Mouse (Mus musculus): ENCODE data around the gene Rhox3f. TPM values are rescaled to one million over a fixed set of nuclear protein-coding genes. Genes with fewer than 3 reads are reported as not detected.
"Not testable (repeated sequence)": the region's sequence is repeated elsewhere in the genome, so short reads cannot be mapped to it uniquely, and the experiment has no call there.

Gene Rhox3f
- not detected for total RNA-seq (2018; cell fraction: chromatin; rRNA removed)
- total RNA-seq (2018; cell fraction: cytosol; rRNA removed), result not detected
- total RNA-seq (2018; cell fraction: nucleus; rRNA removed), result not detected
- polyA plus RNA-seq (2018), result not detected in 3 replicates

- H3K36me3 ChIP-seq (ENCODE audit: inconsistent target); H3K4me3 ChIP-seq (ENCODE audit: inconsistent target); H3K79me2 ChIP-seq (ENCODE audit: inconsistent target); H3K27ac ChIP-seq: not testable (repeated sequence)
Observed at GRCm38 (mm10) chrX:37580692-37581091, at the start of gene Rhox3f. Rhox3f (plus strand) TSS chrX:37580992.

GRCm38 (mm10) chrX:37541719-37542118 is 39.1 kb upstream of the Rhox3f start, which contains the start of gene Rhox3e:
Rhox3e (plus strand) TSS chrX:37542019.
- H3K36me3 ChIP-seq (ENCODE audit: inconsistent target); H3K79me2 ChIP-seq (ENCODE audit: inconsistent target); H3K4me3 ChIP-seq (ENCODE audit: inconsistent target); H3K27ac ChIP-seq: not testable (repeated sequence)
- WGBS (ENCODE audit: missing documents), result no CpG with 5 or more reads among the region's 4 CpGs

GRCm38 (mm10) chrX:37557112-37557511 is 23.7 kb upstream of the Rhox3f start, which contains the start of gene Rhox4e:
Rhox4e (plus strand) TSS chrX:37557412.
- H3K27ac ChIP-seq; H3K79me2 ChIP-seq (ENCODE audit: inconsistent target); H3K36me3 ChIP-seq (ENCODE audit: inconsistent target); H3K4me3 ChIP-seq (ENCODE audit: inconsistent target): not testable (repeated sequence)
- WGBS (ENCODE audit: missing documents), result no CpG with 5 or more reads among the region's 18 CpGs

GRCm38 (mm10) chrX:37571105-37571504 is 9.7 kb upstream of the Rhox3f start, which contains the start of gene Rhox2f:
Rhox2f (plus strand) TSS chrX:37571405.
- H3K79me2 ChIP-seq (ENCODE audit: inconsistent target); H3K4me3 ChIP-seq (ENCODE audit: inconsistent target); H3K36me3 ChIP-seq (ENCODE audit: inconsistent target); H3K27ac ChIP-seq: not testable (repeated sequence)
- 100% methylated on average over 1 of the region's 8 CpGs for whole genome bisulfite sequencing (ENCODE audit: missing documents)

- not testable (repeated sequence) for H3K79me2 ChIP-seq (ENCODE audit: inconsistent target); H3K27ac ChIP-seq; H3K36me3 ChIP-seq (ENCODE audit: inconsistent target); H3K4me3 ChIP-seq (ENCODE audit: inconsistent target)
- WGBS (ENCODE audit: missing documents), result 50% methylated on average over 2 of the region's 2 CpGs
Observed at GRCm38 (mm10) chrX:37572638-37573037, 8.2 kb upstream of the Rhox3f start.

GRCm38 (mm10) chrX:37607604-37608003 is 26.8 kb downstream of the Rhox3f start, which contains the start of gene Rhox4f:
Rhox4f (minus strand) TSS chrX:37607704.
- not testable (repeated sequence) for H3K79me2 ChIP-seq (ENCODE audit: inconsistent target); H3K36me3 ChIP-seq (ENCODE audit: inconsistent target); H3K4me3 ChIP-seq (ENCODE audit: inconsistent target); H3K27ac ChIP-seq
- 65% methylated on average over 3 of the region's 19 CpGs for WGBS (ENCODE audit: missing documents)

GRCm38 (mm10) chrX:37628512-37628911 is 47.7 kb downstream of the Rhox3f start, which contains the start of gene Rhox3g:
Rhox3g (minus strand) TSS chrX:37628612.
- H3K79me2 ChIP-seq (ENCODE audit: inconsistent target); H3K36me3 ChIP-seq (ENCODE audit: inconsistent target); H3K4me3 ChIP-seq (ENCODE audit: inconsistent target); H3K27ac ChIP-seq: not testable (repeated sequence)
- 96% methylated on average over 2 of the region's 2 CpGs for WGBS (ENCODE audit: missing documents)

Other genes starting within 250 kb of the Rhox3f start
- not detected in 3 replicates for gene Rhox3a2, start 201.0 kb upstream of the Rhox3f start, polyA plus RNA-seq (2018)
- gene Rhox4a2, start 190.1 kb upstream of the Rhox3f start, polyA plus RNA-seq (2018), result not detected in 3 replicates
- not detected in 3 replicates for gene Rhox2b, start 168.9 kb upstream of the Rhox3f start, polyA plus RNA-seq (2018)
- not detected in 3 replicates for gene Rhox4b, start 148.5 kb upstream of the Rhox3f start, polyA plus RNA-seq (2018)
- not detected in 3 replicates for gene Rhox2c, start 127.3 kb upstream of the Rhox3f start, polyA plus RNA-seq (2018)
- not detected in 3 replicates for gene Rhox3c, start 122.4 kb upstream of the Rhox3f start, polyA plus RNA-seq (2018)
- gene Rhox4c, start 100.7 kb upstream of the Rhox3f start, polyA plus RNA-seq (2018), result not detected in 3 replicates
- gene Rhox2d, start 87.6 kb upstream of the Rhox3f start, polyA plus RNA-seq (2018), result not detected in 3 replicates
- gene Rhox4d, start 66.6 kb upstream of the Rhox3f start, polyA plus RNA-seq (2018), result not detected in 3 replicates
- not detected in 3 replicates for gene Rhox2e, start 50.5 kb upstream of the Rhox3f start, polyA plus RNA-seq (2018)
- gene Rhox3e, start 39.0 kb upstream of the Rhox3f start, polyA plus RNA-seq (2018), result not detected in 3 replicates
- not detected in 3 replicates for gene Rhox4e, start 23.6 kb upstream of the Rhox3f start, polyA plus RNA-seq (2018)
- not detected in 3 replicates for gene Rhox2f, start 9.6 kb upstream of the Rhox3f start, polyA plus RNA-seq (2018)
- gene Rhox4f, start 26.7 kb downstream of the Rhox3f start, polyA plus RNA-seq (2018), result not detected in 3 replicates
- gene Rhox3g, start 47.6 kb downstream of the Rhox3f start, polyA plus RNA-seq (2018), result not detected in 3 replicates
- not detected in 3 replicates for gene Rhox2g, start 62.5 kb downstream of the Rhox3f start, polyA plus RNA-seq (2018)
- gene Rhox4g, start 70.3 kb downstream of the Rhox3f start, polyA plus RNA-seq (2018), result not detected in 3 replicates
- not detected in 3 replicates for gene Rhox3h, start 87.8 kb downstream of the Rhox3f start, polyA plus RNA-seq (2018)
- not detected in 3 replicates for gene Rhox2h, start 92.3 kb downstream of the Rhox3f start, polyA plus RNA-seq (2018)
- gene Rhox5, start 223.8 kb downstream of the Rhox3f start, polyA plus RNA-seq (2018), result not detected in 3 replicates
- gene Rhox6, start 245.9 kb downstream of the Rhox3f start, polyA plus RNA-seq (2018), result not detected in 3 replicates